Mouse (Mus musculus): Measurements from ENCODE around the gene AC140267.1. TPM values are rescaled to one million over a fixed set of nuclear protein-coding genes. Genes with fewer than 3 reads are reported as not detected.

Gene AC140267.1
- polyA plus RNA-seq, 1 experiment from 2014 or later, result 2.3 TPM

DNA sequence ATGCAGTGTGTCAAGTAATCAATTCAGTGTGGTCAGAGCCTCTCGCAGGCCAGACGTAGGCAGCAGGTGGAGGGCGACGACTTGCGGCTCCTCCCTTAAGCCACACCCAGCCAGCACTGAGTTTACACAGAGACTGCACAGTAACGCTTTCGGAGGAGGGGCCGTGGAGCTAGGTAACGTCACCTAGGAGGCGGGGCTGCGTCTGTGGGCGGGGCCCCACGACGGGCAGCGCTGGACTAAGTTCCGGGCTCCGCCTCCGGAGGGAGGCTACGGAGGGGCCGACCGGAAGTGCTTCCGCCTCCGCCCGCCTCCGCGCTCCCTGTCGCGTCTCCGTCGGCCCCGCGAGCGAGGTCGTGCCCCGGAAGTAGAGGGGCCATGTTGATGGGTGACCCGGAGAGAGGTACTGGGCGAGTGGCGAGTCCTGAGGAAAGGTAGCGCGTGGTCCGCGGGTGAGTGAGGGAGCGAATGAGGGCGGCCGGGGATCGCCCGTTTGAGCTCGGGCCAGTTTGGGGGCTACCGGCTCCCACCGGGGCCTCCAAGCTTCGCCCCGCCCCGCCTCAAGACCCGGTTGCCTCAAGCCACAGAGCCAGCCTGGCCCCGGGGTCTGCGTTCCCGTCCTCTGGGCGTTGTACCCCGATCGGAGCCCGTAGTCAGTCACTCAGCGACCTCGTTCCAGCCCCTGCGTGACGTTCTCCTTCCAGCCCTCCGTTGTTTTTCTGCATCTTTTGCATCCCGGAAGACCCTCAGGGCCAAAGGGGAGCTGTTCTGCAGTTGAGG is 1.7 kb upstream of the AC140267.1 start, which contains the start of gene Mief1:
Gene Mief1, plus strand, starts transcription at position 286 of the 777 bp plus-strand sequence.
- peaks cover 19% of the 10 kb centered on the region for H3K36me3 ChIP-seq (replicated peaks)
- H3K9ac ChIP-seq, result peak within 1 kb of the TSS; percentile 86
- ATAC-seq (replicated peaks), result peak; percentile 95
- H3K4me2 ChIP-seq, result peak within 1 kb of the TSS; percentile 68
- H3K4me1 ChIP-seq, result peaks cover 18% of the 10 kb centered on the region
- no peaks in the 10 kb centered on the region for H3K27me3 ChIP-seq (replicated peaks)
- WGBS, result under 1% methylated on average over 67 of the region's 67 CpGs
- peak within 1 kb of the TSS; percentile 90 for H3K27ac ChIP-seq
- H3K9me3 ChIP-seq, result no peaks in the 10 kb centered on the region
- peak within 1 kb of the TSS; percentile 93 for H3K4me3 ChIP-seq

DNA sequence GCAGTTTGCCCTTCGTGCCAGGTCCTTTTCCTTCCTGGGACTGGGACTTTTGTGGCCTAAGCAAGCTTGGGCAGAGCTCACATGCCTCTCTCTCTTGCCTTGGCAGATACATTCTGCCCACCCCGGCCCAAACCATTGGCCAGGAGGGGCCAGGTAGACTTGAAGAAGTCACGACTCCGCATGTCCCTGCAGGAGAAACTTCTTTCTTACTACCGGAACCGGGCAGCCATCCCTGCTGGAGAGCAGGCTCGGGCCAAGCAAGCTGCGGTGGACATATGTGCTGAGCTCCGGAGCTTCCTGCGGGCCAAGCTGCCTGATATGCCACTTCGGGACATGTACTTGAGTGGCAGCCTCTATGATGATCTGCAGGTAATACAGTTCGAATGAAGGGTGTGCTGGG is 12.5 kb downstream of the AC140267.1 start:
- no peaks in the 10 kb centered on the region for H3K9me3 ChIP-seq
- H3K4me3 ChIP-seq, result no peak overlapping the region
- H3K9ac ChIP-seq, result no peak overlapping the region
- ATAC-seq (replicated peaks), result no peak
- H3K4me1 ChIP-seq, result no peaks in the 10 kb centered on the region
- no peak overlapping the region for H3K27ac ChIP-seq
- WGBS, result 96% methylated on average over 12 of the region's 12 CpGs
- no peak overlapping the region for H3K4me2 ChIP-seq
- H3K27me3 ChIP-seq (replicated peaks), result no peaks in the 10 kb centered on the region
- H3K36me3 ChIP-seq (replicated peaks), result peaks cover 53% of the 10 kb centered on the region

DNA sequence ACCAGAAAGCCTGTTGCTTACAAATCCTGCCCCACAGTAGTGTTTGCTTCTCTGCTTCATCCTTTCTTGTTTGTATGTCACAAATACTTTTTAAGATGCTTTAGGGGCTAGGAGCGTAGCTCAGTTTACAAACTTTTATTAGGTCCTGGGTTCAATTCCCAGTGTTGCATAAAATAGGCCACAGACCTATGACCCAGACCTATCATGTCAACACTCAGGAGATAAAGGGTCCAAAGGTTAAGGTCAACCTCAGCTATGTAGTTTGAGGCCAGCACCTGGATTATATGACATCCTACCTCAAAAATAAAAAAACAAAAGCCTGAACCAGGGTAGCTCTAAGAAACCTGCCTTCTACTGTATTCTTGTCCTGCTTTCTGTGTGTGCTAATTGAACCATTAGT is 13.0 kb downstream of the AC140267.1 start:
- Histone ChIP-seq H3K4me2 (no peak overlapping the region), H3K9ac (no peak overlapping the region), H3K4me3 (no peak overlapping the region), H3K27ac (no peak overlapping the region), H3K9me3 (no peaks in the 10 kb centered on the region), H3K27me3 (replicated peaks) (no peaks in the 10 kb centered on the region), H3K36me3 (replicated peaks) (peaks cover 53% of the 10 kb centered on the region), H3K4me1 (peaks cover 2% of the 10 kb centered on the region)
- no peak for ATAC-seq (replicated peaks)
- WGBS, result 98% methylated on average over 1 of the region's 1 CpGs

DNA sequence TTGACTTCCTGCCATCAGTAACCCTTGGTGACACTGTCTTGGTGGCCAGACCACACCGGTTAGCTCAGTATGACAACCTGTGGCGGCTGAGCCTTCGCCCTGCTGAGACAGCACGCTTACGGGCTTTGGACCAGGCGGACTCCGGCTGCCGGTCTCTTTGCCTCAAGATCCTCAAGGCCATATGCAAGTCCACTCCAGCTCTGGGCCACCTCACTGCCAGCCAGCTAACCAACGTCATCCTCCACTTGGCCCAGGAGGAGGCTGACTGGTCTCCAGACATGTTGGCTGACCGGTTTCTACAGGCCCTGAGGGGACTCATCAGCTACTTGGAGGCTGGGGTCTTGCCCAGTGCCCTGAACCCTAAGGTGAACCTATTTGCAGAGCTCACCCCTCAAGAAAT is 14.0 kb downstream of the AC140267.1 start:
- no peak for ATAC-seq (replicated peaks)
- H3K9me3 ChIP-seq, result no peaks in the 10 kb centered on the region
- H3K27me3 ChIP-seq (replicated peaks), result no peaks in the 10 kb centered on the region
- H3K4me1 ChIP-seq, result peaks cover 13% of the 10 kb centered on the region
- H3K36me3 ChIP-seq (replicated peaks), result peaks cover 53% of the 10 kb centered on the region
- WGBS, result 95% methylated on average over 10 of the region's 10 CpGs
- no peak overlapping the region for H3K4me3 ChIP-seq
- no peak overlapping the region for H3K27ac ChIP-seq
- H3K4me2 ChIP-seq, result no peak overlapping the region
- no peak overlapping the region for H3K9ac ChIP-seq

DNA sequence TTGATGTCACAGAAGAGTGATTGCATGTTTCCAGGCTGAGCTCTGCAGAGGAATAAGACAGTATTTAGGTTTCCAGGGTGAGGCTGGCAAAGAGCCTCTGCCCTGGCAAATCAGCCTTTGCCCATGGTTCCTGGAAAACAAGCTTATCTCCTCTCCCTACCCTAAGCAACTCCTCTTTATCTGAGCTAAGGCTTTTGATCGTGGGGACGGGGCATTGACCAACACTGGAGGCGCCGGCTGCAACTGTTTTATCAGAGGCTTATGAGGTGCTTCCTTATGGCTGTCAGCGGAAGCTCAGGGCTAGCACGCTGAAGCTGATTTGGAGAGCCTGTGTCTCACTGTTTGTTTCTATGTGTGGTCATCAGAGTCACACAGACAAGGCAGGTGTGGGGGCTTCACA is 15.0 kb downstream of the AC140267.1 start:
- no peak overlapping the region for H3K4me3 ChIP-seq
- peaks cover 49% of the 10 kb centered on the region for H3K36me3 ChIP-seq (replicated peaks)
- no peak overlapping the region for H3K27ac ChIP-seq
- H3K4me2 ChIP-seq, result no peak overlapping the region
- 92% methylated on average over 6 of the region's 6 CpGs for WGBS
- no peak for ATAC-seq (replicated peaks)
- peaks cover 13% of the 10 kb centered on the region for H3K4me1 ChIP-seq
- H3K9ac ChIP-seq, result no peak overlapping the region
- H3K27me3 ChIP-seq (replicated peaks), result no peaks in the 10 kb centered on the region
- no peaks in the 10 kb centered on the region for H3K9me3 ChIP-seq

DNA sequence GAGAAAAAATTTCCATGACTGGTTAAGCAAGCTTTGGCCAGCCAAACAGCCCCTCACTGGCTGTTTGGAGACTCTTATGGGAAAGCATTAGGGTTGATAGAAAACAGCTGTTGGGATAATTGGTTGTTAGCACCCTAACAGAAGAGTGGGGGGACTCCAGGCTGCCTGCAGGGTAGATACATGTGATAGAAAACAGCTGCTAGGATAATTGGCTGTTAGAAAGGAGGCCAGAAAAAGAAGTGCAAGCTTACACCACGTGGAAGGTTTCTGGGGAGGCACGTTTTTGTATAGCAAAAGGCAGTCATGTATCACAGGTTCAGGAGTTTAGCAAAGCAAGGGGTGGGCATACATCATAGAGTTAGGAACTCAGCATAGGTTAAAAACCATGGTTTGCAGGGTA is 17.9 kb downstream of the AC140267.1 start:
- Histone ChIP-seq H3K9me3 (no peaks in the 10 kb centered on the region), H3K4me1 (peaks cover 36% of the 10 kb centered on the region), H3K4me2 (no peak overlapping the region), H3K27me3 (replicated peaks) (no peaks in the 10 kb centered on the region), H3K36me3 (replicated peaks) (peaks cover 46% of the 10 kb centered on the region), H3K9ac (no peak overlapping the region), H3K4me3 (no peak overlapping the region), H3K27ac (peak overlapping the region; percentile 100; the same call in 1 of the 2 replicates)
- no peak for ATAC-seq (replicated peaks)
- 50% methylated on average over 2 of the region's 2 CpGs for WGBS

DNA sequence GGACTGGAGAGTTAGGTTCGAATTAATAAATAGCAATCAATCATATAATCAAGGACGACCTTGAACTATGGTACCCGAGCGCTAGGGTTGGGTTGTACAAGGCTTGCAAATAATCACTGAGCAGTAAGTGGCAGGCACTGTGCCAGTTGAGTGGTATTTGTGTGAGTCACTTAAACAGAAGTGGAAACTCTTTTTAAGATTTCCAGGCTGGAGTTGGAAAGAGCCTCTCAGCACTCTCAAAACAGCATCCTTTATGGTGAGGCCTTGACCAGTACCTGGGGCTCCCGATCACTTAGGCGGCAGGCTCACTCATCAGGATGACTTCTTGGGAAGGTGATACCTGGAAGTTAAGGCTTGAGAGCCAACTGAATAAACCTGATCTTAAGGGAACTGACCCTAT is 18.6 kb downstream of the AC140267.1 start:
- H3K4me2 ChIP-seq, result peak overlapping the region; percentile 94
- H3K36me3 ChIP-seq (replicated peaks), result peaks cover 40% of the 10 kb centered on the region
- peak overlapping the region; percentile 80 for H3K4me3 ChIP-seq
- 55% methylated on average over 6 of the region's 6 CpGs for WGBS
- peak overlapping the region; percentile 80 for H3K9ac ChIP-seq
- H3K27me3 ChIP-seq (replicated peaks), result no peaks in the 10 kb centered on the region
- H3K9me3 ChIP-seq, result no peaks in the 10 kb centered on the region
- H3K4me1 ChIP-seq, result peaks cover 38% of the 10 kb centered on the region
- H3K27ac ChIP-seq, result peak overlapping the region; percentile 100
- no peak for ATAC-seq (replicated peaks)

DNA sequence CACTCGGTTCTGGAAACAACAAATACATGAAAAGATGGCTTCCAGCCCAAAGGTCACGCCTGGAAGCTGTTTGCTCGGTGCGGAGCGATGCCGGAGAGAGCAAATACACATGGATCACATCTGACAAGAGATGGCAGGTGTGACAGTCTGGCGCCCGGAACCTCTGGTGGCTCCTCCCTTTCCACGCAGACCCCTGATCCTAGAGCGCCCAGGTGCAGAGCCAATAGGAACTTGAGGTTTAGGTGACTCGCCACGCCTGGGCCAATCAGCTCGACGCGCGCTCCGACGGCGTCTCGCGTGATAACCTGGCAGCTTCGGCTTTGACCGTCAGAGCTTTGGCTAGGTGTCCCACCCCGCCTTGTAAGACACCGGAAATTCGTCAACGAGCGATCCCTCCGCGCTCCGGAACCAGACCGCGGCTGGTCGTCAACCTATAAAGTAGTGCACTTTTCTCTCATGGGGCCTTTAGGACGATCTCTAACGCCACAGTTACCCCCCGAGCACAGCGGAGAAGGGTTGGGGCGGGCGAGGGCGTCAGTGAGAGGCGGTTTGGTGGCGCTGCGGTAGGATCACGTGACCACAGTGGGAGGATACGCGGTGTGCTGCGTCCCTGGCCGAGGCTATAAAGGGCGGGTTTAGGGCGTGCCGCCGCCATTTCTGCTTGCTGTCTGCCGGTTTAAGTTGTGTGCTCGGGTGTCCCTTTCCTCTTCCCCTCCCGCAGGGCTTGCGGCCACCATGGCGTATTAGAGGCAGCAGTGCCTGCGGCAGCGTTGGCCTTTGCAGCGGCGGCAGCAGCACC is 19.4 kb downstream of the AC140267.1 start, which contains the start of gene Atf4:
Gene Atf4, plus strand, starts transcription at position 338 of the 799 bp plus-strand sequence.
- Histone ChIP-seq H3K27me3 (replicated peaks) (no peaks in the 10 kb centered on the region), H3K4me2 (peak within 1 kb of the TSS; percentile 94), H3K4me1 (peaks cover 38% of the 10 kb centered on the region), H3K27ac (peak within 1 kb of the TSS; percentile 100), H3K9me3 (no peaks in the 10 kb centered on the region), H3K9ac (peak within 1 kb of the TSS; percentile 96), H3K4me3 (peak within 1 kb of the TSS; percentile 80), H3K36me3 (replicated peaks) (peaks cover 36% of the 10 kb centered on the region)
- WGBS, result under 1% methylated on average over 62 of the region's 62 CpGs
- ATAC-seq (replicated peaks), result peak; percentile 97

DNA sequence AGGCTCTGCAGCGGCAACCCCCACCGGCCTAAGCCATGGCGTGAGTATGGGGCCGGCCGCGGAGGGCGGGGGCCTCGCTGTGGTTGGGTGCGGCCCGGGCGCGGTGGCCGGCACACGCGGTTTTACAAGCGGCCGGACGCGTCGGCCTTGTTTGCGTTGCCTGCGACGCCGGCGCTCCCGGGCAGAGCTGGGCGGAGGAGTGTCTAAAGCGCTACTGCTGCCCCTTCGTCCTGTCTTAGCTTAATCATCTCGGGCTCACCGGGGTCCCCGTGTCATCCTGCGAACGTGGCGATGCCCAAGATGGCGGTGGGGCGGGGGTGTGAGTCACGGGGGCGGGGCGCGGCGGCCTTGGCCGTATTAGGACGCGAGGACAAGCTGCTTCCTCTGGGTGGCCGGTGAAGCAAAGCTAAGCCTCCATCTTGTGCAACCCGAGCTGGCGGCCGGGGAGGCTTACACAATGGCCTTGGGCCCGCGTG is 20.0 kb downstream of the AC140267.1 start:
- peak overlapping the region; percentile 96 for H3K9ac ChIP-seq
- peak; percentile 22 for ATAC-seq (replicated peaks)
- no peaks in the 10 kb centered on the region for H3K9me3 ChIP-seq
- H3K4me1 ChIP-seq, result peaks cover 41% of the 10 kb centered on the region
- peak overlapping the region; percentile 100 for H3K27ac ChIP-seq
- H3K36me3 ChIP-seq (replicated peaks), result peaks cover 32% of the 10 kb centered on the region
- no peaks in the 10 kb centered on the region for H3K27me3 ChIP-seq (replicated peaks)
- H3K4me2 ChIP-seq, result peak overlapping the region; percentile 94
- peak overlapping the region; percentile 80 for H3K4me3 ChIP-seq
- WGBS, result under 1% methylated on average over 51 of the region's 51 CpGs

DNA sequence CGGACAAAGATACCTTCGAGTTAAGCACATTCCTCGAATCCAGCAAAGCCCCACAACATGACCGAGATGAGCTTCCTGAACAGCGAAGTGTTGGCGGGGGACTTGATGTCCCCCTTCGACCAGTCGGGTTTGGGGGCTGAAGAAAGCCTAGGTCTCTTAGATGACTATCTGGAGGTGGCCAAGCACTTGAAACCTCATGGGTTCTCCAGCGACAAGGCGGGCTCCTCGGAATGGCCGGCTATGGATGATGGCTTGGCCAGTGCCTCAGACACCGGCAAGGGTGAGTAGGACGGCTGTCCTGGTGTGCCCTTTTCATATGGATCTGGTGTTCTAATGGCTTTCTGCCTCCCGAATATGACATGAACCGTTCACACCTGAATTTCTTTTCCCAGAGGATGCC is 20.6 kb downstream of the AC140267.1 start:
- Histone ChIP-seq H3K36me3 (replicated peaks) (peaks cover 27% of the 10 kb centered on the region), H3K4me2 (peak overlapping the region; percentile 94), H3K27ac (peak overlapping the region; percentile 100), H3K27me3 (replicated peaks) (no peaks in the 10 kb centered on the region), H3K4me1 (peaks cover 46% of the 10 kb centered on the region), H3K9ac (peak overlapping the region; percentile 96), H3K4me3 (peak overlapping the region; percentile 80), H3K9me3 (no peaks in the 10 kb centered on the region)
- ATAC-seq (replicated peaks), result no peak
- 10% methylated on average over 16 of the region's 16 CpGs for WGBS

DNA sequence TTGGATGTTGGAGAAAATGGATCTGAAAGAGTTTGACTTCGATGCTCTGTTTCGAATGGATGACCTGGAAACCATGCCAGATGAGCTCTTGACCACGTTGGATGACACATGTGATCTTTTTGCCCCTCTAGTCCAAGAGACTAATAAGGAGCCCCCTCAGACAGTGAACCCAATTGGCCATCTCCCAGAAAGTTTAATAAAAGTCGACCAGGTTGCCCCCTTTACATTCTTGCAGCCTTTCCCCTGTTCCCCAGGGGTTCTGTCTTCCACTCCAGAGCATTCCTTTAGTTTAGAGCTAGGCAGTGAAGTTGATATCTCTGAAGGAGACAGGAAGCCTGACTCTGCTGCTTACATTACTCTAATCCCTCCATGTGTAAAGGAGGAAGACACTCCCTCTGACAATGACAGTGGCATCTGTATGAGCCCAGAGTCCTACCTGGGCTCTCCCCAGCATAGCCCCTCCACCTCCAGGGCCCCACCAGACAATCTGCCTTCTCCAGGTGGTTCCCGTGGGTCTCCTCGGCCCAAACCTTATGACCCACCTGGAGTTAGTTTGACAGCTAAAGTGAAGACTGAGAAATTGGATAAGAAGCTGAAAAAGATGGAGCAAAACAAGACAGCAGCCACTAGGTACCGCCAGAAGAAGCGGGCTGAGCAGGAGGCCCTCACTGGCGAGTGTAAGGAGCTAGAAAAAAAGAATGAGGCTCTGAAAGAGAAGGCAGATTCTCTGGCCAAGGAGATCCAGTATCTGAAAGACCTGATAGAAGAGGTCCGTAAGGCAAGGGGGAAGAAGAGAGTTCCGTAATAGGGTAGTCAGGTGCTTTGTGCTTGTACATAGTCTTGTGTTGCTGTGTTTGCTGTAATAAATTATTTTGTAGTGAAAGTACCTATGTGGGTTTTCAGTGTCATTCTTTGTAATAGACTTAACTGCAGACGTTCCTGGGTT is 21.3 kb downstream of the AC140267.1 start:
- no peak for ATAC-seq (replicated peaks)
- Histone ChIP-seq H3K4me2 (peak overlapping the region; percentile 94), H3K27me3 (replicated peaks) (no peaks in the 10 kb centered on the region), H3K4me3 (peak overlapping the region; percentile 80), H3K36me3 (replicated peaks) (peaks cover 27% of the 10 kb centered on the region), H3K27ac (peak overlapping the region; percentile 100), H3K9ac (peak overlapping the region; percentile 96), H3K9me3 (no peaks in the 10 kb centered on the region), H3K4me1 (peaks cover 48% of the 10 kb centered on the region)
- WGBS, result 60% methylated on average over 12 of the region's 12 CpGs
